ENCODE assay signal across 8 mouse cellular contexts in the genomic region with DNA sequence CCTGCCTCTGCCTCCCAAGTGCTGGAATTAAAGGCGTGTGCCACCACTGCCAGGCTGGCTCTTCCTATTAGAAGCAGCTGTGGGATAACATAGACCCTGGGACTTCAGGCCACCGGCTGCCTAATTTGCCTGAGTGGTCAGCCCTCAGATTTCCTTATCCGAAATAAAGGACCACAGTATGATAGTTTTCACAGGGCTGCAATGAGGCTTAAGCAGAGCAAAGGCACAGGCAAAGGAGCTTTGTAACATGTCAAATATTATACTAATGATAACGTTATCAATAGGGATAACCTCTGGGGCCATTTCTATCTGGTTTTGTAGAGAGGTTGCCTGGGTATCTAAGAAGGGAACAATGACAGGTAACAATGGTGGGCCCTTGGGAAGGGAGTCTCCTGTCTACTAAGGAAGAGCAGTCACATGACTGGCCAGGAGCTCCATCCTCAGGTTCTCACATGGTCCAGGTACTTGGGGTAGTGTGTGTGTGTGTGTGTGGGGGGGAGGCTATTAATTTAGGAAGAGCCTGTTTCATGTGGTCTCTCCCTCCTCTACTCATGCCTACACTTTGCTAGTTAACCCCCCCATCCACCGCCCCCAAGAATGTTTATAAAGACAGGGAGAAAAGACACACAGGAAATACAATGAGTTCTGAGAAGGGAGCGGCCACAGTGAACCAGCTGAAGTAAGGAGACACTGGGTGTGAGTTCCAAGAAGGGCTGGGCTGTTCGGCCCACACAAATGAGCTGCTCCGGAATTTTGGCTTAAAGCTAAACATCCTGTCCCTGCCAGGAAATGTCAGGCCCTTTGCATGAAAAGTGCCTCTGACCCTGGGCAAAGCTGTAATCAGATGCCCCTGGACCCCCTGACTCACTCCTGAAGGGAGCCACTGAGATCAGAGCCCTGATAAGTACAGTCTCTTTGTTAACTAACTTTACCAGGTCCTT. TPM values are rescaled to one million over a fixed set of nuclear protein-coding genes. Genes with fewer than 3 reads are reported as not detected.
DNase-seq lines count a peak whose midpoint lies in the region; ATAC-seq lines count a peak whose summit lies in the region.

No protein-coding gene starts in this region.

- no peak overlapping the region for H3K4me2 ChIP-seq in heart, embryonic 13.5 days
- no peak overlapping the region for H3K4me2 ChIP-seq in liver, embryonic 13.5 days

- no peaks in the 10 kb centered on the region for H3K9me3 ChIP-seq in heart, embryonic 13.5 days
- H3K9me3 ChIP-seq in liver, embryonic 13.5 days (replicated peaks): no peaks in the 10 kb centered on the region

- no peaks in the 10 kb centered on the region for H3K36me3 ChIP-seq in heart, embryonic 13.5 days
- H3K36me3 ChIP-seq in liver, embryonic 13.5 days: no peaks in the 10 kb centered on the region

- ATAC-seq in heart, embryonic 13.5 days (ENCODE audit: extremely low read depth, insufficient number of reproducible peaks, low FRiP score, low TSS enrichment): no peak
- peak; percentile 66 for ATAC-seq in liver, embryonic 13.5 days (ENCODE audit: low read depth)

- H3K4me1 ChIP-seq in heart, embryonic 13.5 days: peaks cover 12% of the 10 kb centered on the region
- peaks cover 17% of the 10 kb centered on the region for H3K4me1 ChIP-seq in liver, embryonic 13.5 days (replicated peaks)

- H3K4me3 ChIP-seq in heart, embryonic 13.5 days: no peak overlapping the region
- no peak overlapping the region for H3K4me3 ChIP-seq in liver, embryonic 13.5 days (replicated peaks)

- H3K27me3 ChIP-seq in heart, embryonic 13.5 days (replicated peaks): 0 out of 2 replicates have a peak, but pooled peaks cover 5% of the 10 kb centered on the region
- H3K27me3 ChIP-seq in liver, embryonic 13.5 days: no peaks in the 10 kb centered on the region

- H3K27ac ChIP-seq in heart, embryonic 13.5 days (replicated peaks): peak overlapping the region; percentile 2; the same call in 1 of the 2 replicates
- peak overlapping the region; percentile 67 for H3K27ac ChIP-seq in liver, embryonic 13.5 days

- WGBS in heart, embryonic 13.5 days: 59% methylated on average over 8 of the region's 8 CpGs
- 48% methylated on average over 8 of the region's 8 CpGs for WGBS in liver, embryonic 13.5 days (ENCODE audit: insufficient replicate concordance)

- H3K9ac ChIP-seq in heart, embryonic 13.5 days: no peak overlapping the region
- no peak overlapping the region; the same call in 1 of the 2 replicates for H3K9ac ChIP-seq in liver, embryonic 13.5 days

- peak; percentile 40 for DNase-seq in CD4-positive, CD25-positive, alpha-beta regulatory T cell, adult 2 months (ENCODE audit: low read depth, low spot score)
- peak; percentile 67 for DNase-seq in adipocyte (ENCODE audit: low spot score)
- DNase-seq in liver, embryonic 13.5 days: no peak
- DNase-seq in right cerebral cortex, postnatal 36 days (ENCODE audit: low spot score in 2 of 2): no peak
- no peak for DNase-seq in ovary, postnatal 10 days (ENCODE audit: low spot score)
- DNase-seq in left cerebral cortex, adult 18-20 months (ENCODE audit: low spot score in 2 of 2): no peak
- DNase-seq in cerebellum, postnatal 14 days: no peak

RNA-seq across cellular contexts. Expression of a gene that starts 17.3 kb away (rescaled TPM):
- 24.2 and 27.5 TPM in 2 replicates for polyA plus RNA-seq in heart, embryonic 13.5 days (2015; fragmentation: Nextera tagmentation; extraction: Ambion mirVana)
- 8.5 and 9.9 TPM in 2 replicates for polyA plus RNA-seq in liver, embryonic 13.5 days (2015; fragmentation: Nextera tagmentation; extraction: Ambion mirVana)
- total RNA-seq in left cerebral cortex, adult 18-20 months (2021): 10 to 100 TPM; 30.2 to 36.5 TPM

Comparison
In these comparisons a context has a peak if more than half of its experiments do, and no peak if none do; other contexts are left out.
1. DNase-seq: peak in CD4-positive, CD25-positive, alpha-beta regulatory T cell, adult 2 months (single experiment) and adipocyte (single experiment); none in liver, embryonic 13.5 days (single experiment), right cerebral cortex, postnatal 36 days (0 of 2), ovary, postnatal 10 days (single experiment), left cerebral cortex, adult 18-20 months (0 of 2) and cerebellum, postnatal 14 days (0 of 2).